Mouse (Mus musculus) adrenal gland (tissue): Measurements from ENCODE around the gene Mad1l1.
"Not testable (repeated sequence)": the region's sequence is repeated elsewhere in the genome, so short reads cannot be mapped to it uniquely, and the experiment has no call there.

Source experiments
- intact Hi-C: fragments of 180-260 bp; cut with DNase I; formaldehyde crosslinking; loops from one replicate; pipeline ENCODE4 v1.15.1; 2025
- long read RNA-seq, 2 experiments: library from polyadenylated mRNA; unstranded; transcript quantifications; one replicate each; pipeline ENCODE4 v2.0.0; 2020; ENCODE audit warnings: borderline replicate concordance in 1 of 2; ENCODE audit not compliant: insufficient replicate concordance in 1 of 2

Mad1l1 gene
- long read RNA-seq, experiment 1, transcript Mad1l1-201 (18 exons, 2,640 nt): major isoform, 5 of 6 reads
- long read RNA-seq, experiment 1, partial matches to known transcripts: 0 of 6 reads
- long read RNA-seq, experiment 1, other reads (novel, unspliced or antisense): 1 of 6 reads
- long read RNA-seq, experiment 2, partial matches to known transcripts: 2 of 11 reads
- long read RNA-seq, experiment 2, other reads (novel, unspliced or antisense): 6 of 11 reads

DNA sequence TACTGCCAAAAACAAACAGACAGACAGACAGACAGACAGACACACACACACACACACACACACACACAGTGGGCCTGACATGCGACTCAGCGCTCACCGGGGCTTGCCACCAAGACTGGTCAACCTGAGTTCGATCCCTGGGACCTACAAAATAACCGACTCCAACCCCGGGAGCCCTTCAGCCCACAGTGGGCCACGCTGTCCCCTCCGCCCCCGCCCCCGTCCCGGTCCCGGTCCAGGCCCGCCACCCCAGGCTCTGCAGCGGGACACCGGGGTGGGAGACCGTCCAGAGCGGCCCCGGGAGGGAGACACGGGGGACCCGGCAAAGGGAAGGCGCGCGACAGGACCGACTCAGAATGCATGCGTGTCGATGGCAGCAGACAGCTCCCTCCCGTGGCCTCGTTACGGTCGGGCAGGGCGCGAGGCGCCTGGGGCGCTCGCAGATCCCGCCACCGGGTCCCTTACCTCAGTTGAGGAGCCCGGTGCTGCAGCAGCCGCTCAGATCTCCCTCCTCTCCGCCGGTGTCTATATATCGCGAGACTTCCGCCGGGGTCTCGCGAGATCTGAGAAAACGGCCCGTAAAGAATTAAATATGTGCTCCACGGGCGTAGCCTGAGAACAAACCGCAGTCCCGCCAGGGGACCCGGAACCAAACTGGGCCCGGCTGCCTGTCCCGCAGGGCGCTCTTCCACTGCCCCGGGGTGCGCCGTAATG is at the start of gene Mad1l1, which contains the start of gene Nudt1:
TSS of gene Mad1l1 (minus strand) at position 511 of the 714 bp plus-strand sequence.
TSS of gene Nudt1 (plus strand) at position 615 of the 714 bp plus-strand sequence.
- intact Hi-C loops: no loop called here

DNA sequence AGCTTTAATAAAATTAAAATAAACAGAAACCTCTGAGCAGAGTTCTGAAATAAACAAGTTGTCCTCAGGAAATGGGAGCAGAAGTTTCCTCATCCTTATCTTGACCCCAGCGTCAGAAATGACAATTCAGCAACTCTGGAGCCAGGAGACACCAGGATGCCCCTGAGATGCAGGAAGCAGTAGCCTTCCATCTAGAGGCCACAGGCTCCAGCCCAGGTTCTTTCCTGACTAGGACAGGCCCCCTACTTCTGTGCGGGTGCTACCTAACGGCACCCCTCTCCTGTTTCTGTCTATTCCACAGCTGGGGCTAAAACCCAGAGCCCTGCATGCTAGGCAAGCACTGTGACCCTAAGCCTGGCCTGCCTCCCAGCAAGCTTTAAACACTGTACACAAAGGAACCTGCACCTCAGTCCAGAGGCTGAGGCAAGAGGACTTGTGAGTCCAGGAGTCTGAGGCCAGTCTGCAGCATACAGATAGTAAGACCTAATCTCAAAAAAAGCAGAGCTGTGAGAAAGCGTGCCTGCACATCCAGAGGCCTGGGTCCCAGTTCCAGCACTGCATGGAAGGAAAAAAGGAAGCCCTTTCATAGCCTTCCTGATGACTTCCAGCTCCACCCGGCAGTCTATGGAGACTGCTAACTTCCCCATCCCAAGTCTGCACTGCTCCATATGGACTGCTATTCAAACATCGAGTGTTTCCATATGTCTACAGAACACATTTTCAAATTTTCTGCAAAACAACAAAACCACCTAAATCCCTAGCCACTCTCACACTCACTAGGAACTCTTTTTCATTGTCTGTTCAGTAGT is 49.3 kb upstream of the Mad1l1 start:
- intact Hi-C loops: no loop called here

DNA sequence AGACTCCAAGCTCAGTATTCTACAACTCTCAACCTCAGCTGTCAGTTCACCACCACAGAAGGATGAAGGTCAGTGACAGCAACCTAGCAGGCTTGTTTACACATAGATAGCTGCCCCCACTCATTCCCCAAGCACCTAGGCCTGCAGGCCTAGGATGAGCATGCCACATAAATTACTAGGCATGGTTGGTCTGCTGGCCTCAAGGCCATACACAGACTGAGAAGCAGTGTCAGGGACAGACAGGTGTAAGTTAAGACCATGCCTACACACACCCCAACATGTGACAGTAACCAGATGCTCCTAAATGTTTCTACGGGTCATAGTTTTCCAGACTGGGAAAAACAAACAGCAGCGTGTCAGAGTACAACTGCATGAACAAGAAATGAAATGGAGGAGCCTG is 48.1 kb upstream of the Mad1l1 start:
- intact Hi-C loops: no loop called here

DNA sequence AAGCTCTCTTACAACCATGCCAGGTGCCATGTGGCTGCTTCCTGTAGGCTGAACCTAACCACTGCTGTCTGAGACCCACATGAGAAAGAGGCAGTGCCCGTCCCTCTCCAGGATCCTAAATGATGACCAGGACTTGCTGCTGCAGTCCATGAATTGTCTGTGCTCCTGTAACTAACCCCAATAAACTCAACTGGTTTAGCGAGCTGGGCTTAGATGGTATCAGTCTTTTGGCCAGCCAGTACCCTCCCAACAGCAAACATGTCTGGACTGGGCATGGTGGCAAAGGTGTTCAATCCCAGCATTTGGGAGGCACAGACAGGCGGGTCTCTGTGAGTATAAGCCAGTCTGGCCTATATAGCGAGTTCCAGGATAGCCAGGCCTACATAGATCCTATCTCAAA is 47.6 kb upstream of the Mad1l1 start:
- intact Hi-C loops: no loop called here

DNA sequence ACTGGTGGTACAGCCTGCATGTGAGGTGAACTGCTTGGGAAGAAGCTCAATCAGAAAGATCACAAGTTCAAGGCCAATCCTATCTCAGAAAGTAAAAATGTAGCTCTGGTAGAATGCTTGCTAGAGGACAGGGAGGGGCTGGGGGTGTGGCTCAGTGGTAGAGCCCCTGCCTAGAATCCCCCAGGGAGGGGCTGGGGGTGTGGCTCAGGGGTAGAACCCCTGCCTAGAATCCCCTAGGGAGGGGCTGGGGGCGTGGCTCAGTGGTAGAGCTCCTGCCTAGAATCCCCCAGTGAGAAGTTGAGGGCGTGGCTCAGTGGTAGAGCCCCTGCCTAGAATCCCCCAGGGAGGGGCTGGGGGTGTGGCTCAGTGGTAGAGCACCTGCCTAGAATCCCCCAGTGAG is 46.8 kb upstream of the Mad1l1 start:
- intact Hi-C loops: not testable (repeated sequence)

DNA sequence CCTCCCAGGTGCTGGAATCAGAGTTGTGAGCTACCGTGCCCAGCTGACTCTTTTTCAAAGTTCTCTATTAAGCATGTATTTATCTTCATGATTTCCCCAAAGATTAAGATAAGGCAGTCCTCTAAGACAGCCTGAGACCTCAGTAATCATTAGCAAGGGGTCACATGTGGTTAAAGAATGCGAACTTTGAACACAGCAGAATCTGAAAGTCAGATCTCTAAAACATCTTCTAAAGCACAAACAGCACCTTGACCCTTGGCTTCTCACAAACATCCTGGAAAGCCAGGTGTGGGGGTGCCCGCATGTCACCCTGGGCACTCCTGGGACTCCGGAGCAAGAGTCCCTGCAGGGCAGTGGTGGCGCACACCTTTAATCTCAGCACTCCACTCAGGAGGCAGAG is 43.1 kb upstream of the Mad1l1 start:
- intact Hi-C loops: no loop called here

DNA sequence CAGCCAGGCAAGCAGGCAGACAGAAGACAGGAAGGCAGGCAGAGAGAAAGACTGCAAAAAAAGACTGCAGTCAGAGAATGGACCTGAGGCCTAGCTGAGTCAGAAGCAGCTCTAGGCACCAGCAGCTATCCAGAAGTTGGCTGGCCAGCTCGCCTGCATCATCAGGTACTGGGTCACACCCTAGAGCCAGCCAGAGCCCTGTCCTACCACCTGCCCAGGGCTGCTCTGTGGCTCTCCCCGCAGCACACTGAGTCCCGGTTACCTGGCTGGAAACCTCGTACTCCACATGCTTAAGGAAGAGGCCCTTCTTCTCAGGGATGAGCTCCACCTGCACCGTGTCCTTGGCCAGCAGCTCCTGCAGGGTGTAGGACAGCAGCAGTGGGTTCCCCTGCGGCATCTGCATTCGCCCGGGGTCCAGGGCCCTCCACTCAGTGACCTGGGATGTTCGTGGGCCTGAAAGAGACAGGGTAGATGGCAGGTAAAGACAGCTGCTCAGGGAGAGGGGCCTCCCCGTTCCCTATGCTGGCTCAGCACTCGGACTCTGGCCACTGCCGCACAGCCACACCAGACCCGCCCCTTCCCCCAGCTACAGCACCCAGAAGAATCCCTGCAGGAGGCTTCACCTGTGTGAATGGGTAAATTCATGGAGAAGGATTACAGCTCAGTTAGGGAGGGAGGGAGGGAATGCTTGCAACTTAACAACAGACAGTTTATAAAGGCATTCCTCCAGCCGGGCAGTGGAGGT is 38.8 kb upstream of the Mad1l1 start:
- intact Hi-C loops: no loop called here

DNA sequence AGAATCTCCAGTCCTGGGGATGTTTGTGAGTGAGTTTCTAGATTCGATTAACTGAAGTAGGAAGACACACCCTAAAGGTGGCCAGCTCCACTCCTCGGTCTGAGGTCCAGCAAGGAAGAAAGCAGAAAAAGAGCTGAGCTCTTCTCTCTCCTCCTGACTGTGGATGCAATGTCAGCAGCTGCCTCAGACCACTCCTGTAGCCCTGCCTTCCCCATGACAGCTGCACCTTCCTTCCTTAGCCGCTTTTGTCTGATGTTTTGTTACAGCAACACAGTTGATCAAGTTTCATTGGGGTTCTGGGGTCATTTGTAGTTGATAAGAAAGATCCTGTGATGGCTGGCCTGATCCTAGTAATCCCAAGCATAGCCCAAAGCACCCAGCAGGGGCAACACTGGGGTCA is 36.1 kb upstream of the Mad1l1 start:
- intact Hi-C loops: no loop called here

DNA sequence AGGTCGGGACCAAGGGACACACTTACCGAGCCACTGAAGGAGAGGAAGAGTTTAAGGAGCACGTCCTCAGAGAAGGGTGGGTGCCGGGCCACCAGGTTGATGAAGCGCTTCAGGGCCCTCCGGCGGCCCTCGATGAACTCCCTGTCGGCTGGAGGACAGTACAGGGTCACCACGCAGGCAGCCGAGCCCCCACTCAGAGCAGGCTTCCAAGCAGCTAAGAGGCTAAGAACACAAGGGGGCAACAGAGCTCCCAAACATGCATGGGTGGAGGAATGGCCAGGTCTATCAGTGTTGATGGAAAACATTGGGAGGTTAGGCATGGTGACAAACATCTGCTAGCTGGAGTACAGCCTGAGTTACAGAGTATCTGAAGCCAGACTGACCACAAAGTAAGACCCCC is 34.6 kb upstream of the Mad1l1 start:
- intact Hi-C loops: no loop called here

DNA sequence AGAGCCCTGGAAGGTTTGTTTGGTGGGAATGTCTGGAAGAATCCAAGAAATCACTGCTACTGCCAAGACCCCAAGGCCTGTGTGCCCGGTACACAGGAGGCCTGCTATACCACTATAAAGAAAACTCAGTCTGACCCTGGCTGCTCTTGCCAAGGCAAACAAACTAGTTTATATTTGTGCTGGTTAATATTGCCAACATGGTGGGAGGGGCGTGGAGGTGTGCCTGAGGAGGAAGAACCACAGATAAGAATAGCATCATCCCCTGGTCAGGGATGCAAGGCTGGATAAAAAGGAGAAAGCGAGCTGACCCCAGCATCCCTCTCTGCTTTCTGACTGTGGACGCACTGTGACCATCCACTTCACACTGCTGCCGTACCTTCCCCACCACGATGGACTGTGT is 31.0 kb upstream of the Mad1l1 start:
- intact Hi-C loops: no loop called here

DNA sequence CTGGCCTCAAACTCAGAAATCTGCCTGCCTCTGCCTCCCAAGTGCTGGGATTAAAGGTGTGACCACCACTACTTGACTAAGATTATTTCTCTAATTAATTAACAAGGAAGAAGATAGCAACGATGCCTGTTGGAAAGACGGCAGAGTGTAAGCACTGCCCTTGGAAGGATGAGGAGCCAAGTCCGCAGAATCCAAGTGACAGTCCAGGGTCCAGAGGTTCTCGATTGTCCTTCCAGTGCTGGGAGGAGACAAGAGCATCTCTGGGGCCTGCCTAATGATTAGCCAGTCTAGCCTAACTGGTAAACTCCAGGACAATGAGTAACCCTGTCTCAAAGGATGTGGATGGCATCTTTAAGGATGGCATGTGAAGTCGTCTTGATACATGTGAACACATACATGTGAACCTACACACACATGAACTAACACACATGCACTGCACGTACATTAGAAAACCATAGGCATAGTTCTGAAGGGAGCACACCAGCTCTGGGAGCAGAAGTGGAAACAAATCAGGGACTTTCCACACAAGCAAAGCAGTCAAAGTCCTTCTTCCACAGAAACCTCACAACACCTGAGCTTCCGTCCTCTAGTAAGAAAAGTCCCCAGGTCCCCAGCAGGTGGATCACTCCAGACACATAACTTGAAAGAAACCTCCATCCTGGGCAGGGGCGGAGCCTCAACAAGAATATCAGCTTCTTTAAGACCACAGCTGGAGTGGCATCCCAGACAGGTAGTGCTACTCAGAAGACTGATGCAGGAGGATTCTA is 29.6 kb upstream of the Mad1l1 start:
- intact Hi-C loops: no loop called here

DNA sequence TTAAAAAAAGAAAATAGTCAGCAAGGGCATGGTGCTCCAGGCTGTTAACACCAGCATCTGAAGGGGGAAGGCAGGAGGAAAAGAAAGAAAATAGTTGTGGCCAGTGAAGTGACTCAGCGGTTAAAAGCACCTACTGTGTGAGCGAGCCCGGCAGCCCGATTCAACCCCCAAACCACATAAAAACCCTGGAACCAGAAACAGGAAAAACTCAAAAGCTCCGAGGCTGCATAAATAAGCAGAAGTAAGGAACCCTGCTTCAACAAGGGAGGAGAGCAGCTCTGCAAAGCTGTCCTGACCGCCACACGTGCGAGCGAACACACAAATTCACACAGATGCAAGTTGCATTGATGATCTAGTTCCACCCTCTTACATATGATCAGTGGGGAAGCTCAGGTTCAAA is 28.5 kb upstream of the Mad1l1 start:
- intact Hi-C loops: no loop called here

DNA sequence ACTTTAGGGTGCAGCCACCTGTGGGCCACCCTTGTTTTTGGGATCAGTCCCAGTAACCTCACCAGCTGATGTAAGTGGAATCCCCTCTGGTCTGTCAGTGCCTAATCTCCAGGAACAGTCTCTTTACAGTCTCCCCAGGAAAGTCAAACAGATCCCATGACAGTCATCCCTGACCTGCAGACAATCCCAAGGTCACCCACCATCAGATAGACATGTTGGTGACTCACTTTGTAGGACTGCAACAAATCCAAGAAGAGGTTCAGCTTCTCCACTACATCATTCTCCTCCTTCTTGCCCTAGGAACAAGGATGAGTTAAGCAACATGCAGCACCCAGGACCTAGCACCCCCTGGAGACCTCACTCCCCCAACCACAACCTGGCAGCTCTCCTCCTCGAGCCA is 24.7 kb upstream of the Mad1l1 start:
- intact Hi-C loops: no loop called here

DNA sequence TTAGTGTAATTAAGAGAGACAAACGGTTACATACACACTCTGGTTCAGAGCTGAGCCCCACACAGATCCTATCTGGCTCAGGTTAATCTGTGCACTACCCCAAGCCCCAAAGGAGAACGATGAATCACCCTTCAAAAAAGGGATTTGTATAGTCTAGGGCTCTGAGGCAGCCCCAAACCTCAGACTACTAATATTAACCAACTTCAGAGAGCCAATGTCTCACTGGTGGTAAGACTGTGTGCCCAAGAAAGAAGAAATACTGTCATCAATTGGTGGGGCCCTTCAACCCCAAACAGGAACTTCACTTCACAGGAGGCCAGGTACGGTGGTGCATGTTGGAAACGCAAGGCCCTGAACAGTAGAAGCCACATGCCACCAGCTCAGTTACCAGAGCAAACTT is 23.9 kb upstream of the Mad1l1 start:
- intact Hi-C loops: no loop called here

DNA sequence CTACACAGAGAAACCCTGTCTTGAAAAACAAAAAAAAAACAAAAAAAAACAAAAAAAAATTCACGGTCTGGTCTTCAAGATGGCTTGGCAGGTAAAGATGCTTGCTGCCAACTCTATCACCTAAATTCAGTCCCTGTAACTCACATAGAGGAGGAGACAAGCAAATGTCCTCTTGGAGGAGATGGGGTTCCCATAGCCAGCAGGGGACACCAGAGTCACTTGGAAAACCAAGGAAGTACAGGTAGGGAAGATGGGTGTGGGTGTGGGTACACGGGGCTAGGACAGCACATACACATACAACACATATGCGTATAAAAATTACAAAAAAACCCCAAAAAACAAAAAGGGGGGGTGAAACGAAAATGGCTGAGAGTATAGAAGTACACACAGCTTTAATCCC is 21.5 kb upstream of the Mad1l1 start:
- intact Hi-C loops: loop anchor here (5.0 kb wide), 1 partner anchor 49 kb away; no protein-coding TSS in a partner anchor

DNA sequence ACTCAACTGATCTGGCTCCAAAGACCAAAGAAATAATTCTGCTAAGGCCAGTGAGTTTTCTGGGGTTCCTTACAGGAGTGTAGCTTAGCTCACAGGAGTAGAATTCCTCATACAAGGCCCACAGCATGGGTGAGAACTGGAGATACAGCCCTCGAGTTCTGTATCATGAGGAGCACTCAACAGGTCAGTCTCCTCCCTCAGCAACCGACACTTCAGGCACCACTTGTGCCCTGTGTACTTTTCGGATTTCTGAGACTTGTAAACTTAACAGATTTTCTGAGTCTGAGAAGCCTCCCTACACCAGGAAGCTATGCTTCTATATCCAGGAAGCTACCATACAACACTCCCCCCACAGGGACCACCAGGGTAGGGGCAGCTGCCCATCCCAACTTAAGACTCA is 18.5 kb upstream of the Mad1l1 start:
- intact Hi-C loops: loop anchor here (5.0 kb wide), 2 partner anchors 52 to 503 kb away; no protein-coding TSS in a partner anchor

DNA sequence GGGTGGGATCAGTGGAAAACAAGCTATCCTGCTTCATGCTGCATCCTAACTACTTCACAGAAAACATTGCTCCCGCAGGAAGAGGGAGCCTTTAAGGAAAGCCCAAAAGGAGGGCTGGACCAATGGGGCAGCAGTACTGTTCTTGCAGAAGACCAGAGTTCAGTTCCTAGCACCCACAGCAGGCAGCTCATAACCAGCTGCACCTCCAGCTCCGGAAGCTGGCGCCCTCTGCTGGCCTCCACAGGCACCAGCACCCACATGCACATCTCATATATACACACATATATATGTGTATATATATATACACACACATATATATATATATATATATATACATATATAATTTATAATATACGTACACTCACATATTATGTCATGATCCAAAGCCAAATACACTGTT is 17.4 kb upstream of the Mad1l1 start:
- intact Hi-C loops: loop anchor here (5.0 kb wide), 1 partner anchor 501 kb away; no protein-coding TSS in a partner anchor

DNA sequence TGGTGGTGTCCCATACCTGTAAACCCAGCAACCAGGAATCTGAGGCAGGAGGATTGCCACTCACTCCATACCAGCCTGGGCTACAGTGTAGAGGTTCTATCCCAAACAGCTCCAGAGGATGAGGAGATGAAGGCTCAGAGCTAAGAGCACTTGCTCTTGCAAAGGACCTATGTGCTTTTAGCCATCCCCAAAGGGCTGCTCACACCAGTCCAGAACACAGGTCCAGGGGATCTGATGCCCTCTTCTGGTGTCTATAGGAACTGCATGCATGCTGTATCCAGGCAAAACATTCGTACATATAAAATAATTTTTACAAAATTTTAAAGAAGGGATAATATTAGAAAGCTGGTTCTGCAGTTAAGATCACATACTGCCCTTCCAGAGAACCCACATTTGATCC is 15.3 kb upstream of the Mad1l1 start:
- intact Hi-C loops: loop anchor here (5.0 kb wide), 1 partner anchor 499 kb away; no protein-coding TSS in a partner anchor

DNA sequence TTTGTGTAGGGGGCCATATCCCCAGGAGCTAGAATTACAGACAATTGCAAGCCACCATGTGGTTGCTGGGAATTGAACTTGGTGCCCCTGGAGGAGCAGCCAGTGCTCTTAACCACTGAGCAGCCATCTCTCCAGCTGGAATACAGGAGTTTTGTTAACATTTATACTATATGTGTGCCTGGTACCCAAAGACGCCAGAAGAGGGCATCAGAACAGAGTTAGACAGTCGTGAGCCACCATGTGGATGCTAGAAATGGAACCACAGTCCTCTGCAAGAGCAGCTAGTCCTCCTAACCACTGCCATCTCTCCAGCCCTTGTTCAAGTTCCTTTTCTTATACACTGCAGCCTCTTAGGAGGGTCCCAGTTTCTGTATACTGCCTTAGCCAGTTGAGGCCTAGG is 12.3 kb upstream of the Mad1l1 start:
- intact Hi-C loops: loop anchor here (5.0 kb wide), 3 partner anchors 64 to 204 kb away; no protein-coding TSS in a partner anchor

DNA sequence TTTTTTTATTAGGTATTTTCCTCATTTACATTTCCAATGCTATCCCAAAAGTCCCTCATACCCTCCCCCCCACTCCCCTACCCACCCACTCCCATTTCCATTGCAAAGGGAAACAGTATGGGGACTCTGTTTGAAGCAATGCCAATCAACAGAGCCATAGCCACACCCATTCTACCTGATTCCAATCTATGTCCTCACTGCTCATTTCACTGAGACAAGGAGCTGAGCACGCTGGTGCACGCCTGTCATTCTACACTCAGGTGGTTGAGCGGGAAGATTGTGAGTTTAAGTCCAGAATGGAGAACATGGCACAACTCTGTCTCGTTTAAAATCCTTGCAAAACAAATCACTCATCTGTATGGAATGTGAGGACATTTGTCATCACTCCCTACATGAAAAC is 11.2 kb upstream of the Mad1l1 start:
- intact Hi-C loops: loop anchor here (5.0 kb wide), 3 partner anchors 65 to 205 kb away; no protein-coding TSS in a partner anchor
